Mouse (Mus musculus) CH12.LX (cell line): ENCODE results near the gene Eif4a3. TPM values are rescaled to one million over a fixed set of nuclear protein-coding genes. Genes with fewer than 3 reads are reported as not detected.
"Not testable (repeated sequence)": the region's sequence is repeated elsewhere in the genome, so short reads cannot be mapped to it uniquely, and the experiment has no call there.

Experiments
- DNase-seq: peaks from one replicate; pipeline ENCODE4 v3.0.0-alpha.2; 2013; ENCODE audit errors: extremely low read depth
- H3K27ac ChIP-seq: 2 replicates; pipeline ENCODE4 v1.5.1; 2012; ENCODE audit warnings: low read depth, mild to moderate bottlenecking, control low read depth, moderate library complexity; ENCODE audit not compliant: insufficient read depth
- H3K27me3 ChIP-seq: replicated peaks from 2 replicates; pipeline ENCODE3; 2012; ENCODE audit warnings: inconsistent platforms
- H3K36me3 ChIP-seq, 2 experiments: replicated peaks in 1 of 2; 2 replicates each; pipeline versions ENCODE3 to v1.6.1; 2012; ENCODE audit warnings: inconsistent platforms in 1 of 2, low read length in 1 of 2, mild to moderate bottlenecking in 1 of 2, mixed read lengths in 1 of 2, moderate library complexity in 1 of 2; ENCODE audit not compliant: control insufficient read depth in 1 of 2, insufficient read depth in 1 of 2
- H3K4me1 ChIP-seq, 2 experiments: 2 replicates each; pipeline ENCODE4 v1.6.1; 2012; ENCODE audit warnings: inconsistent platforms in 1 of 2, moderate library complexity in 1 of 2; ENCODE audit not compliant: insufficient read depth in 2 of 2, control insufficient read depth in 1 of 2
- H3K4me2 ChIP-seq: 2 replicates; pipeline ENCODE4 v1.6.1; 2012; ENCODE audit warnings: low read depth, mild to moderate bottlenecking, control low read depth; ENCODE audit not compliant: poor library complexity, insufficient read depth, severe bottlenecking
- H3K4me3 ChIP-seq, 3 experiments: fragments of 150-350 bp in 1 of 3; sonication (generic) in 1 of 3; replicated peaks in 1 of 3; 2 replicates each; pipeline versions ENCODE3 to v1.5.1; 2011 to 2012; ENCODE audit warnings: low read depth in 2 of 3, low read length in 2 of 3, mild to moderate bottlenecking in 2 of 3, moderate library complexity in 2 of 3, control low read depth in 1 of 3, improper control_type of control experiment in 1 of 3, inconsistent platforms in 1 of 3, mixed read lengths in 1 of 3; ENCODE audit not compliant: poor library complexity in 1 of 3
- H3K79me2 ChIP-seq: replicated peaks from 2 replicates; pipeline ENCODE4 v1.6.1; 2012; ENCODE audit warnings: mild to moderate bottlenecking, moderate library complexity; ENCODE audit not compliant: control insufficient read depth, poor library complexity, insufficient read depth, severe bottlenecking; ENCODE audit errors: extremely low read depth
- H3K9ac ChIP-seq: 2 replicates; pipeline ENCODE4 v1.6.1; 2012; ENCODE audit warnings: low read depth, mild to moderate bottlenecking, control low read depth, moderate library complexity; ENCODE audit not compliant: insufficient read depth
- H3K9me3 ChIP-seq: replicated peaks from 2 replicates; pipeline ENCODE3; 2012; ENCODE audit warnings: low read length, inconsistent platforms, mixed read lengths
- BHLHE40 ChIP-seq: IDR thresholded peaks from 2 replicates; pipeline ENCODE4 v1.6.1; 2011; ENCODE audit warnings: mild to moderate bottlenecking, low read depth, low read length, improper control_type of control experiment
- CHD1 ChIP-seq: IDR thresholded peaks from 2 replicates; pipeline ENCODE4 v1.6.1; 2012; ENCODE audit warnings: low read depth, low read length, improper control_type of control experiment, inconsistent platforms
- CHD2 ChIP-seq: IDR thresholded peaks from 2 replicates; pipeline ENCODE4 v1.6.1; 2011; ENCODE audit warnings: low read length, improper control_type of control experiment
- CTCF ChIP-seq, 2 experiments: IDR thresholded peaks in 1 of 2; conservative IDR thresholded peaks in 1 of 2; 2 replicates each; pipeline ENCODE4 v1.5.1; 2011 to 2012; ENCODE audit warnings: low read depth in 2 of 2, low read length in 2 of 2, improper control_type of control experiment in 1 of 2, inconsistent platforms in 1 of 2, mild to moderate bottlenecking in 1 of 2, moderate library complexity in 1 of 2
- GABPA ChIP-seq: IDR thresholded peaks from 2 replicates; pipeline ENCODE4 v1.6.1; 2012; ENCODE audit warnings: low read depth, low read length, improper control_type of control experiment, inconsistent platforms; ENCODE audit not compliant: insufficient replicate concordance
- JUN ChIP-seq: IDR thresholded peaks from 2 replicates; pipeline ENCODE4 v1.6.1; 2011; ENCODE audit warnings: low read depth, mild to moderate bottlenecking, low read length, improper control_type of control experiment, moderate library complexity; ENCODE audit not compliant: insufficient read depth
- RAD21 ChIP-seq: IDR thresholded peaks from 2 replicates; pipeline ENCODE4 v1.6.1; 2011; ENCODE audit warnings: low read depth, mild to moderate bottlenecking, low read length, improper control_type of control experiment, moderate library complexity
- SIN3A ChIP-seq: IDR thresholded peaks from 2 replicates; pipeline ENCODE4 v1.6.1; 2012; ENCODE audit warnings: low read length, improper control_type of control experiment, inconsistent platforms
- SMC3 ChIP-seq: IDR thresholded peaks from 2 replicates; pipeline ENCODE4 v1.6.1; 2011; ENCODE audit warnings: low read depth, low read length, improper control_type of control experiment
- TBP ChIP-seq: conservative IDR thresholded peaks from 2 replicates; pipeline ENCODE4 v1.6.1; 2011; ENCODE audit warnings: low read depth, low read length, improper control_type of control experiment
- UBTF ChIP-seq: IDR thresholded peaks from 2 replicates; pipeline ENCODE4 v1.6.1; 2012; ENCODE audit warnings: low read depth, mild to moderate bottlenecking, inconsistent platforms, low read length, improper control_type of control experiment, moderate library complexity
- ZNF384 ChIP-seq: IDR thresholded peaks from 2 replicates; pipeline ENCODE4 v1.6.1; 2012; ENCODE audit warnings: low read depth, low read length, improper control_type of control experiment, inconsistent platforms
- dilution Hi-C: fragments of 300-500 bp; cut with MboI; formaldehyde crosslinking; loops from 2 replicates; pipeline ENCODE4 v1.14.3; 2020; ENCODE audit warnings: low sequenced_read_pairs; ENCODE audit not compliant: extremely low pct_unique_long_range_greater_than_20kb, extremely low pct_ligation_motif_present
- in situ Hi-C: fragments of 300-500 bp; cut with MboI; formaldehyde crosslinking; loops from 3 replicates; pipeline ENCODE4 v1.14.3; 2019; ENCODE audit warnings: low sequenced_read_pairs, low pct_ligation_motif_present, low pct_unique_long_range_greater_than_20kb, mixed read lengths
- polyA plus RNA-seq: library from polyadenylated mRNA; unstranded; fragments of >175 nt; gene quantifications from 2 replicates; pipeline ENCODE4 v1.2.1, GENCODE M21; 2012; ENCODE audit warnings: low read depth; ENCODE audit not compliant: insufficient read length
- total RNA-seq, 2 experiments: library from RNA; depleted of rRNA; stranded (reverse); fragments of 300-350 nt in 1 of 2; fragments of >200 nt in 1 of 2; gene quantifications; 2 replicates each; pipeline ENCODE4 v1.2.3; 2012 to 2014

The Eif4a3 gene
- total and polyA plus RNA-seq, 3 experiments, result 400 to 554 (median 402) TPM

DNA sequence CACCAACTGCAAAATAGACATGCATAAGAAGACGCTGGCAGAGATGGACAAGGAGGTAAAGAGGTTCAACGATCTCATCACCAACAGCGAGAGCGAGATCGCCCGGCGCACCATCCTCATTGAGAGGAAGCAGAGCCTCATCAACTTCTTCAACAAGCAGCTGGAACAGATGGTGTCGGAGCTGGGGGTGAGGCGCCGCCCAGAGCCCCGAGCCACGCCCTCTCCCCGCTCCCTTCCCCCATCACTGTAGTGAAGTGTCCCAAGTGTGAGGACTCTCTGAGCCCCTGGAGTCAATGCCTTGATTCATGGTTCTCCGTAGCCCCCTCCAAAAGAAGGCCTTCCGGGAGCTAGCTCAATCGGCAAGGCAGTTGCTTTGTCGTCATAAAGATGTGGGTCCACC, 48.9 kb downstream of the Eif4a3 start:
- Histone ChIP-seq H3K4me2 (no peak overlapping the region), H3K27me3 (peaks cover 66% of the 10 kb centered on the region), H3K9me3 (no peaks in the 10 kb centered on the region), H3K9ac (no peak overlapping the region), H3K4me3 (no peak overlapping the region)
- TF ChIP-seq CTCF (conservative IDR thresholded peaks at IDR 0.05 in 1 of 2, IDR thresholded peaks at IDR 0.05 in 1 of 2; ENCODE audit: low read depth in 2 of 2, low read length in 2 of 2), result no peak
- TF ChIP-seq UBTF, result no peak
- no peak for TF ChIP-seq CHD1
- TF ChIP-seq, all 38 proteins: peak for 0
- H3K4me1 ChIP-seq, result peaks cover 3 to 4% of the 10 kb centered on the region in 2 experiments; a peak in 3 of 4 replicates
- no peak for DNase-seq
- in situ Hi-C loops, result no loop called here
- H3K79me2 ChIP-seq, result no peaks in the 10 kb centered on the region
- H3K27ac ChIP-seq, result no peak overlapping the region
- dilution Hi-C loops, result no loop called here
- no peaks in the 10 kb centered on the region for H3K36me3 ChIP-seq

DNA sequence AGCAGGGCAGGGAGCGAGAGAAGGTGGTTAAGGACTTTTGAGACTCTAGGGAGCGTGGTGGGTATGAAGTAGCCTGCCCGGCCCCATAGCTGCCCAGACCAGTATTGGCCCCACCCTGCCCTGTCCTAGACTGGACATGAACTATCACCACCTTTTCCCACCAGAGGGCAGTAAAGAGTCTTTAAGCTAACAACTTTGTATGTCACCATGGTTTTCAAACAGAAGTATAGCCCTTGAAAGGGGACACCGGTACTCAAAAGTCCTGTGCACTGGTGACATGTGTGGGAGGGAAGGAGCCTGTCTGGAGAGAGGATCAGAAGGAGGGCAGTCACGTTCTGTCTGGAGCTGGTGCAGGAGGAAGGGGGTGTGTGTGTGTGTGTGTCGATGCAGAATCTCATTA, 50.9 kb downstream of the Eif4a3 start:
- peak; percentile 73 for DNase-seq
- TF ChIP-seq BHLHE40 (no peak), CHD2 (no peak), JUN (no peak), RAD21 (peak; percentile 39), CTCF (conservative IDR thresholded peaks at IDR 0.05 in 1 of 2, IDR thresholded peaks at IDR 0.05 in 1 of 2; ENCODE audit: low read depth in 2 of 2, low read length in 2 of 2) (peak; percentile 53 to 80; a peak in 3 of 4 replicates), GABPA (no peak), SMC3 (peak; percentile 63), TBP (no peak), SIN3A (no peak)
- TF ChIP-seq, all 38 proteins: peak for 3
- H3K27me3 ChIP-seq, result peaks cover 67% of the 10 kb centered on the region
- no peaks in the 10 kb centered on the region for H3K79me2 ChIP-seq
- H3K4me1 ChIP-seq, result peaks cover 3 to 4% of the 10 kb centered on the region in 2 experiments; a peak in 3 of 4 replicates
- no peak overlapping the region for H3K27ac ChIP-seq
- H3K9me3 ChIP-seq, result peaks cover 4% of the 10 kb centered on the region
- no peak overlapping the region for H3K9ac ChIP-seq
- in situ Hi-C loops (loop anchor here (5.0 kb wide), 1 partner anchor 52 kb away; no protein-coding TSS in a partner anchor), dilution Hi-C loops (no loop called here)
- H3K4me2 ChIP-seq, result no peak overlapping the region
- no peak overlapping the region for H3K4me3 ChIP-seq
- no peaks in the 10 kb centered on the region for H3K36me3 ChIP-seq

DNA sequence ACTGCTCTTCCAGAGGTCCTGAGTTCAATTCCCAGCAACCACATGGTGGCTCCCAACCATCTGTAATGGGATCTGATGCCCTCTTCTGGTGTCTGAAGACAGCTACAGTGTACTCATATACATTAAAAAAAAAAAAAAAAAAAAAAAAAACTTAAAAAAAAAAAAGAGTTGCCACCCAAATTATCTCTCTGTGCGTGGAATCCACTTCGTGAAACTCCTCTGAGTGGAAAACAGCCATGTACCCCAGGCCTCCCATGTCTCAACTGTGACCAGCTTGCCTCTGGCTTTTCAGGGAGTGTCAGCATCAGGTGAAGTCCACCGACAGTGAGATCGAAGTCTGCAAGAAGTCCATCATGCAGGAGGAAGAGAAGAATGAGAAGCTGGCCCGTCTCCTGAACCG, 54.3 kb downstream of the Eif4a3 start:
- in situ Hi-C loops, result loop anchor here (5.0 kb wide), 1 partner anchor 48 kb away; no protein-coding TSS in a partner anchor
- H3K4me1 ChIP-seq, H3K27ac ChIP-seq, H3K4me2 ChIP-seq, H3K79me2 ChIP-seq, H3K9me3 ChIP-seq, dilution Hi-C loops, H3K9ac ChIP-seq, H3K36me3 ChIP-seq, DNase-seq, H3K4me3 ChIP-seq: not testable (repeated sequence)
- peaks cover 66% of the 10 kb centered on the region for H3K27me3 ChIP-seq
- peak; percentile 53; the same call in 1 of the 2 replicates for TF ChIP-seq ZNF384
